Mouse (Mus musculus) brain, embryonic 14.5 days (tissue): Measurements from ENCODE around the gene Trim31.

Source experiments
- CTCF ChIP-seq: fragments of 200-500 bp; IDR thresholded peaks from 2 replicates; pipeline ENCODE4 v1.5.1; 2012; ENCODE audit warnings: inconsistent platforms, mild to moderate bottlenecking, moderate library complexity, borderline replicate concordance; ENCODE audit not compliant: insufficient read depth, insufficient read length; ENCODE audit errors: extremely low read depth
- POLR2A ChIP-seq: fragments of 200-500 bp; IDR thresholded peaks from 2 replicates; pipeline ENCODE4 v1.6.1; 2012; ENCODE audit warnings: mild to moderate bottlenecking, inconsistent platforms, borderline replicate concordance; ENCODE audit not compliant: poor library complexity, insufficient read depth, insufficient read length, severe bottlenecking; ENCODE audit errors: extremely low read depth

DNA sequence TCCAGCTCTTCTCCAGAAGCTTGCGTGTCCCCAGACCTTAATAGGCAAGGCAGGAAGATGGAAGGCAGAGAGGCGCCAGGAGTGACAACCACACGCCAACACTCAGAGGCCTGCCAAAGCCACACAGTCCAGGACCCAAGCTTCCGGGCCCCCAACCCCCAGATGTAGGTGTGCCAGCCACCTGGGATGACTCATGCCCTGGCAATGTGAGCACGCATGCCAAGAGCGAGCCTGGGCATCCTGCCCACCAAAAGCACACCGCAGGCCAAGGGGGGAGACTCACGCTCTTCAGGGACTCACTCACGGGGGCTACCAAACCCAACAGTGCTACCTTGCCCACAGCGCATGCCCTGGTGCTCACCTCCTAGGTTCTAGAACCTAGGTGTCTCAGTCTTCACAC is 44.5 kb downstream of the Trim31 start:
- TF ChIP-seq CTCF (no peak), POLR2A (no peak)
